Mouse (Mus musculus) CH12.LX (cell line): Measurements from ENCODE around the gene Hsf4. TPM values are rescaled to one million over a fixed set of nuclear protein-coding genes. Genes with fewer than 3 reads are reported as not detected.

Source experiments
- DNase-seq: peaks from one replicate; pipeline ENCODE4 v3.0.0-alpha.2; 2013; ENCODE audit errors: extremely low read depth
- H3K27ac ChIP-seq: 2 replicates; pipeline ENCODE4 v1.5.1; 2012; ENCODE audit warnings: low read depth, mild to moderate bottlenecking, control low read depth, moderate library complexity; ENCODE audit not compliant: insufficient read depth
- H3K27me3 ChIP-seq: replicated peaks from 2 replicates; pipeline ENCODE3; 2012; ENCODE audit warnings: inconsistent platforms
- H3K36me3 ChIP-seq, 2 experiments: replicated peaks in 1 of 2; 2 replicates each; pipeline versions ENCODE3 to v1.6.1; 2012; ENCODE audit warnings: inconsistent platforms in 1 of 2, low read length in 1 of 2, mild to moderate bottlenecking in 1 of 2, mixed read lengths in 1 of 2, moderate library complexity in 1 of 2; ENCODE audit not compliant: control insufficient read depth in 1 of 2, insufficient read depth in 1 of 2
- H3K4me1 ChIP-seq, 2 experiments: 2 replicates each; pipeline ENCODE4 v1.6.1; 2012; ENCODE audit warnings: inconsistent platforms in 1 of 2, moderate library complexity in 1 of 2; ENCODE audit not compliant: insufficient read depth in 2 of 2, control insufficient read depth in 1 of 2
- H3K4me2 ChIP-seq: 2 replicates; pipeline ENCODE4 v1.6.1; 2012; ENCODE audit warnings: low read depth, mild to moderate bottlenecking, control low read depth; ENCODE audit not compliant: poor library complexity, insufficient read depth, severe bottlenecking
- H3K4me3 ChIP-seq, 3 experiments: fragments of 150-350 bp in 1 of 3; sonication (generic) in 1 of 3; replicated peaks in 1 of 3; 2 replicates each; pipeline versions ENCODE3 to v1.5.1; 2011 to 2012; ENCODE audit warnings: low read depth in 2 of 3, low read length in 2 of 3, mild to moderate bottlenecking in 2 of 3, moderate library complexity in 2 of 3, control low read depth in 1 of 3, improper control_type of control experiment in 1 of 3, inconsistent platforms in 1 of 3, mixed read lengths in 1 of 3; ENCODE audit not compliant: poor library complexity in 1 of 3
- H3K79me2 ChIP-seq: replicated peaks from 2 replicates; pipeline ENCODE4 v1.6.1; 2012; ENCODE audit warnings: mild to moderate bottlenecking, moderate library complexity; ENCODE audit not compliant: control insufficient read depth, poor library complexity, insufficient read depth, severe bottlenecking; ENCODE audit errors: extremely low read depth
- H3K9ac ChIP-seq: 2 replicates; pipeline ENCODE4 v1.6.1; 2012; ENCODE audit warnings: low read depth, mild to moderate bottlenecking, control low read depth, moderate library complexity; ENCODE audit not compliant: insufficient read depth
- H3K9me3 ChIP-seq: replicated peaks from 2 replicates; pipeline ENCODE3; 2012; ENCODE audit warnings: low read length, inconsistent platforms, mixed read lengths
- CHD1 ChIP-seq: IDR thresholded peaks from 2 replicates; pipeline ENCODE4 v1.6.1; 2012; ENCODE audit warnings: low read depth, low read length, improper control_type of control experiment, inconsistent platforms
- CTCF ChIP-seq, 2 experiments: IDR thresholded peaks in 1 of 2; conservative IDR thresholded peaks in 1 of 2; 2 replicates each; pipeline ENCODE4 v1.5.1; 2011 to 2012; ENCODE audit warnings: low read depth in 2 of 2, low read length in 2 of 2, improper control_type of control experiment in 1 of 2, inconsistent platforms in 1 of 2, mild to moderate bottlenecking in 1 of 2, moderate library complexity in 1 of 2
- E2F4 ChIP-seq: IDR thresholded peaks from 2 replicates; pipeline ENCODE4 v1.6.1; 2011; ENCODE audit warnings: low read depth, low read length, improper control_type of control experiment; ENCODE audit not compliant: insufficient replicate concordance
- ELF1 ChIP-seq: IDR thresholded peaks from 2 replicates; pipeline ENCODE4 v1.6.1; 2014; ENCODE audit warnings: low read depth, mild to moderate bottlenecking, inconsistent platforms, low read length, improper control_type of control experiment
- EP300 ChIP-seq: IDR thresholded peaks from 2 replicates; pipeline ENCODE4 v1.6.1; 2011; ENCODE audit warnings: low read length, improper control_type of control experiment
- ETS1 ChIP-seq: conservative IDR thresholded peaks from 2 replicates; pipeline ENCODE4 v1.6.1; 2012; ENCODE audit warnings: low read depth, mild to moderate bottlenecking, inconsistent platforms, low read length, improper control_type of control experiment, moderate library complexity
- GABPA ChIP-seq: IDR thresholded peaks from 2 replicates; pipeline ENCODE4 v1.6.1; 2012; ENCODE audit warnings: low read depth, low read length, improper control_type of control experiment, inconsistent platforms; ENCODE audit not compliant: insufficient replicate concordance
- HCFC1 ChIP-seq: IDR thresholded peaks from 2 replicates; pipeline ENCODE4 v1.6.1; 2012; ENCODE audit warnings: low read depth, mild to moderate bottlenecking, inconsistent platforms, low read length, improper control_type of control experiment
- IRF4 ChIP-seq: IDR thresholded peaks from 2 replicates; pipeline ENCODE4 v1.6.1; 2014; ENCODE audit warnings: low read depth, mild to moderate bottlenecking, inconsistent platforms, low read length, improper control_type of control experiment
- JUN ChIP-seq: IDR thresholded peaks from 2 replicates; pipeline ENCODE4 v1.6.1; 2011; ENCODE audit warnings: low read depth, mild to moderate bottlenecking, low read length, improper control_type of control experiment, moderate library complexity; ENCODE audit not compliant: insufficient read depth
- JUND ChIP-seq: conservative IDR thresholded peaks from 2 replicates; pipeline ENCODE4 v1.6.1; 2011; ENCODE audit warnings: low read depth, low read length, improper control_type of control experiment
- MAFK ChIP-seq: IDR thresholded peaks from 2 replicates; pipeline ENCODE4 v1.6.1; 2011; ENCODE audit warnings: low read length, improper control_type of control experiment; ENCODE audit not compliant: insufficient replicate concordance
- MAX ChIP-seq: IDR thresholded peaks from 2 replicates; pipeline ENCODE4 v1.6.1; 2011; ENCODE audit warnings: low read length, improper control_type of control experiment
- MAZ ChIP-seq: IDR thresholded peaks from 2 replicates; pipeline ENCODE4 v1.6.1; 2012; ENCODE audit warnings: low read depth, mild to moderate bottlenecking, inconsistent platforms, low read length, improper control_type of control experiment, moderate library complexity
- MEF2A ChIP-seq: IDR thresholded peaks from 2 replicates; pipeline ENCODE4 v1.6.1; 2014; ENCODE audit warnings: low read depth, mild to moderate bottlenecking, inconsistent platforms, low read length, improper control_type of control experiment, borderline replicate concordance
- MXI1 ChIP-seq: IDR thresholded peaks from 2 replicates; pipeline ENCODE4 v1.6.1; 2011; ENCODE audit warnings: mild to moderate bottlenecking, low read depth, low read length, improper control_type of control experiment
- MYC ChIP-seq: IDR thresholded peaks from 2 replicates; pipeline ENCODE4 v1.6.1; 2011; ENCODE audit warnings: low read depth, mild to moderate bottlenecking, improper control_type of control experiment, low read length
- NELFE ChIP-seq: IDR thresholded peaks from 2 replicates; pipeline ENCODE4 v1.6.1; 2011; ENCODE audit warnings: low read depth, low read length, improper control_type of control experiment
- NRF1 ChIP-seq: IDR thresholded peaks from 2 replicates; pipeline ENCODE4 v1.6.1; 2014; ENCODE audit warnings: low read depth, mild to moderate bottlenecking, inconsistent platforms, low read length, improper control_type of control experiment, moderate library complexity
- POLR2A ChIP-seq: IDR thresholded peaks from 2 replicates; pipeline ENCODE4 v1.6.1; 2011; ENCODE audit warnings: low read depth, mild to moderate bottlenecking, improper control_type of control experiment, low read length
- POLR2AphosphoS2 ChIP-seq: IDR thresholded peaks from 2 replicates; pipeline ENCODE4 v1.6.1; 2011; ENCODE audit warnings: low read depth, low read length, improper control_type of control experiment
- RAD21 ChIP-seq: IDR thresholded peaks from 2 replicates; pipeline ENCODE4 v1.6.1; 2011; ENCODE audit warnings: low read depth, mild to moderate bottlenecking, low read length, improper control_type of control experiment, moderate library complexity
- RCOR1 ChIP-seq: conservative IDR thresholded peaks from 2 replicates; pipeline ENCODE4 v1.6.1; 2012; ENCODE audit warnings: low read depth, mild to moderate bottlenecking, inconsistent platforms, low read length, improper control_type of control experiment
- SIN3A ChIP-seq: IDR thresholded peaks from 2 replicates; pipeline ENCODE4 v1.6.1; 2012; ENCODE audit warnings: low read length, improper control_type of control experiment, inconsistent platforms
- SMC3 ChIP-seq: IDR thresholded peaks from 2 replicates; pipeline ENCODE4 v1.6.1; 2011; ENCODE audit warnings: low read depth, low read length, improper control_type of control experiment
- TBP ChIP-seq: conservative IDR thresholded peaks from 2 replicates; pipeline ENCODE4 v1.6.1; 2011; ENCODE audit warnings: low read depth, low read length, improper control_type of control experiment
- USF1 ChIP-seq: IDR thresholded peaks from 2 replicates; pipeline ENCODE4 v1.6.1; 2014; ENCODE audit warnings: low read depth, mild to moderate bottlenecking, inconsistent platforms, low read length, improper control_type of control experiment
- USF2 ChIP-seq: conservative IDR thresholded peaks from 2 replicates; pipeline ENCODE4 v1.6.1; 2011; ENCODE audit warnings: low read depth, low read length, improper control_type of control experiment
- ZMIZ1 ChIP-seq: IDR thresholded peaks from 2 replicates; pipeline ENCODE4 v1.6.1; 2012; ENCODE audit warnings: low read depth, mild to moderate bottlenecking, inconsistent platforms, low read length, improper control_type of control experiment
- ZNF384 ChIP-seq: IDR thresholded peaks from 2 replicates; pipeline ENCODE4 v1.6.1; 2012; ENCODE audit warnings: low read depth, low read length, improper control_type of control experiment, inconsistent platforms
- dilution Hi-C: fragments of 300-500 bp; cut with MboI; formaldehyde crosslinking; loops from 2 replicates; pipeline ENCODE4 v1.14.3; 2020; ENCODE audit warnings: low sequenced_read_pairs; ENCODE audit not compliant: extremely low pct_unique_long_range_greater_than_20kb, extremely low pct_ligation_motif_present
- in situ Hi-C: fragments of 300-500 bp; cut with MboI; formaldehyde crosslinking; loops from 3 replicates; pipeline ENCODE4 v1.14.3; 2019; ENCODE audit warnings: low sequenced_read_pairs, low pct_ligation_motif_present, low pct_unique_long_range_greater_than_20kb, mixed read lengths
- polyA plus RNA-seq: library from polyadenylated mRNA; unstranded; fragments of >175 nt; gene quantifications from 2 replicates; pipeline ENCODE4 v1.2.1, GENCODE M21; 2012; ENCODE audit warnings: low read depth; ENCODE audit not compliant: insufficient read length
- total RNA-seq, 2 experiments: library from RNA; depleted of rRNA; stranded (reverse); fragments of 300-350 nt in 1 of 2; fragments of >200 nt in 1 of 2; gene quantifications; 2 replicates each; pipeline ENCODE4 v1.2.3; 2012 to 2014

Gene Hsf4
- total and polyA plus RNA-seq, 3 experiments, result 0.08 TPM; not detected in 2

DNA sequence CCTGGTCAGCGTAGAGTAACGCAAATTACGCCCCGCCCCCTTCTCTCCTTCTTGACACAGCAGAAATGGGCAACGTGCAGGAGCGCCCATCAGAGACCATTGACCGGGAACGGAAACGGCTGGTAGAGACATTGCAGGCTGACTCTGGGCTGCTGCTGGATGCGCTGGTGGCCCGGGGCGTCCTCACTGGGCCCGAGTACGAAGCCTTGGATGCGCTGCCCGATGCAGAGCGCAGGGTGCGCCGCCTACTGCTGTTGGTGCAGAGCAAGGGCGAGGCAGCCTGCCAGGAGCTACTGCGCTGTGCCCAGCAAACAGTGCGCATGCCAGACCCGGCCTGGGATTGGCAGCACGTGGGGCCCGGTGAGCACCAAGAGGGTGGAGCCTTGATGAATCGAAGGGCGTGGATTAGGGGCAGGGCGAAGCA is 9.3 kb downstream of the Hsf4 start:
- Histone ChIP-seq H3K79me2 (no peaks in the 10 kb centered on the region), H3K27me3 (no peaks in the 10 kb centered on the region), H3K9ac (no peak overlapping the region), H3K27ac (no peak overlapping the region), H3K9me3 (no peaks in the 10 kb centered on the region), H3K4me3 (no peak overlapping the region), H3K36me3 (peaks cover 7 to 54% of the 10 kb centered on the region in 2 experiments), H3K4me2 (no peak overlapping the region), H3K4me1 (peaks cover 0 to 2% of the 10 kb centered on the region in 2 experiments; a peak in 1 of 4 replicates)
- in situ Hi-C loops, result no loop called here
- dilution Hi-C loops, result no loop called here
- no peak for DNase-seq
- no peak for TF ChIP-seq EP300
- no peak for TF ChIP-seq ZMIZ1
- no peak for TF ChIP-seq CTCF (conservative IDR thresholded peaks at IDR 0.05 in 1 of 2, IDR thresholded peaks at IDR 0.05 in 1 of 2; ENCODE audit: low read depth in 2 of 2, low read length in 2 of 2)
- TF ChIP-seq MAFK, result no peak
- no peak for TF ChIP-seq MAX
- no peak for TF ChIP-seq HCFC1
- TF ChIP-seq GABPA, result no peak
- no peak for TF ChIP-seq MEF2A
- no peak for TF ChIP-seq ETS1
- no peak for TF ChIP-seq TBP
- no peak for TF ChIP-seq IRF4
- no peak for TF ChIP-seq ZNF384
- no peak for TF ChIP-seq JUN
- no peak for TF ChIP-seq MXI1
- no peak for TF ChIP-seq MYC
- TF ChIP-seq NRF1, result no peak
- TF ChIP-seq MAZ, result no peak
- no peak for TF ChIP-seq ELF1
- TF ChIP-seq SIN3A, result no peak

DNA sequence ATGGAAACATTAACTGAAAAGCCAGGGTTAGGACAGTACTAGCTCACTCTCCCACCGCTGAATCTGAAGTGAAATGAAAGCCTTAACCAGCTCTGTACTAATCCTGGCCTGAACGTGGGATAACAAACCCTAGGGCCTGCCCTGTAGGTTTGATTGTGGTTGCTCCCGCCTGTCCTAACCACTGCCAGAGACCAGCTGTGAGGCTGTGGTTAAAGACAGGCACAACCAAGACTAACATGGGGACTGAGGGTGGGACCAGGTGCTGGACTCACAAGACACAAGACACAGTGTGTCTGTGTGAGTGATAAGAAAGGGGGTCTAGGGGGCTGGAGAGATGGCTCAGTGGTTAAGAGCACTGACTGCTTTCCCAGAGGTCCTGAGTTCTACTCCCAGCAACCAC is 11.0 kb downstream of the Hsf4 start:
- no peaks in the 10 kb centered on the region for H3K79me2 ChIP-seq
- DNase-seq, result no peak
- H3K27me3 ChIP-seq, result no peaks in the 10 kb centered on the region
- H3K27ac ChIP-seq, result no peak overlapping the region
- H3K36me3 ChIP-seq, result peaks cover 13 to 67% of the 10 kb centered on the region in 2 experiments
- H3K9me3 ChIP-seq, result no peaks in the 10 kb centered on the region
- no peak overlapping the region for H3K4me2 ChIP-seq
- dilution Hi-C loops, result no loop called here
- in situ Hi-C loops, result loop anchor here (10.0 kb wide), 1 partner anchor 156 kb away; no protein-coding TSS in a partner anchor
- no peak overlapping the region for H3K4me3 ChIP-seq
- TF ChIP-seq JUND (no peak), USF1 (no peak), ELF1 (no peak), RAD21 (no peak), ETS1 (no peak), NELFE (no peak), CHD1 (no peak), ZMIZ1 (no peak), EP300 (no peak), POLR2AphosphoS2 (no peak), RCOR1 (no peak), USF2 (no peak), JUN (no peak), MAZ (no peak), IRF4 (no peak), POLR2A (no peak), SMC3 (no peak), GABPA (no peak), E2F4 (no peak), HCFC1 (no peak)
- no peak overlapping the region for H3K9ac ChIP-seq
- H3K4me1 ChIP-seq, result peaks cover 0 to 2% of the 10 kb centered on the region in 2 experiments; a peak in 1 of 4 replicates
